Mouse (Mus musculus) neural tube, embryonic 14.5 days (tissue): ENCODE measurements around the gene Lhx4. TPM values are rescaled to one million over a fixed set of nuclear protein-coding genes. Genes with fewer than 3 reads are reported as not detected.

Source experiments
- ATAC-seq: fragments of 200-750 bp; cut with Nextera tagmentation; 2 replicates; pipeline ENCODE4 v1.8.0; 2017; ENCODE audit warnings: low read depth, mild to moderate bottlenecking, moderate TSS enrichment, moderate library complexity
- H3K27ac ChIP-seq: fragments of 300-500 bp; sonication (generic); 2 replicates; pipeline ENCODE4 v1.5.1; 2014; ENCODE audit warnings: low read depth, mild to moderate bottlenecking, control low read depth, low read length, moderate library complexity, mixed read lengths
- H3K27me3 ChIP-seq: fragments of 300-500 bp; sonication (generic); 2 replicates; pipeline ENCODE4 v1.6.1; 2014; ENCODE audit warnings: low read length; ENCODE audit not compliant: control insufficient read depth, insufficient read depth
- H3K36me3 ChIP-seq: fragments of 300-500 bp; sonication (generic); 2 replicates; pipeline ENCODE4 v1.6.1; 2014; ENCODE audit warnings: low read length, mixed read lengths; ENCODE audit not compliant: control insufficient read depth, insufficient read depth
- H3K4me1 ChIP-seq: fragments of 300-500 bp; sonication (generic); 2 replicates; pipeline ENCODE4 v1.6.1; 2014; ENCODE audit warnings: low read length; ENCODE audit not compliant: control insufficient read depth, insufficient read depth
- H3K4me2 ChIP-seq: fragments of 300-500 bp; sonication (generic); 2 replicates; pipeline ENCODE4 v1.6.1; 2014; ENCODE audit warnings: mild to moderate bottlenecking, low read depth, low read length, control low read depth
- H3K4me3 ChIP-seq: fragments of 300-500 bp; sonication (generic); 2 replicates; pipeline ENCODE4 v1.5.1; 2014; ENCODE audit warnings: low read depth, low read length, control low read depth, mixed read lengths
- H3K9ac ChIP-seq: fragments of 300-500 bp; sonication (generic); replicated peaks from 2 replicates; pipeline ENCODE4 v1.6.1; 2014; ENCODE audit warnings: low read depth, mild to moderate bottlenecking, control low read depth, low read length, mixed read lengths
- H3K9me3 ChIP-seq: fragments of 300-500 bp; sonication (generic); 2 replicates; pipeline ENCODE4 v1.6.1; 2016; ENCODE audit warnings: low read length; ENCODE audit not compliant: control insufficient read depth
- WGBS: fragments of 180-500 bp; shearing (Covaris S2); extraction: QIAGEN DNeasy Blood & Tissue Kit; methylation state at CpG from one replicate; pipeline ENCODE4 v1.1.7; 2014; 5-methylcytosine and 5-hydroxymethylcytosine counted together
- polyA plus RNA-seq: library from polyadenylated mRNA; unstranded; fragments of >200 nt; fragmentation: Nextera tagmentation; extraction: Ambion mirVana; gene quantifications from 2 replicates; pipeline ENCODE4 v1.2.1, GENCODE M21; 2014

The Lhx4 gene
- polyA plus RNA-seq, 1 experiment from 2014 or later, result 4.7 TPM

DNA sequence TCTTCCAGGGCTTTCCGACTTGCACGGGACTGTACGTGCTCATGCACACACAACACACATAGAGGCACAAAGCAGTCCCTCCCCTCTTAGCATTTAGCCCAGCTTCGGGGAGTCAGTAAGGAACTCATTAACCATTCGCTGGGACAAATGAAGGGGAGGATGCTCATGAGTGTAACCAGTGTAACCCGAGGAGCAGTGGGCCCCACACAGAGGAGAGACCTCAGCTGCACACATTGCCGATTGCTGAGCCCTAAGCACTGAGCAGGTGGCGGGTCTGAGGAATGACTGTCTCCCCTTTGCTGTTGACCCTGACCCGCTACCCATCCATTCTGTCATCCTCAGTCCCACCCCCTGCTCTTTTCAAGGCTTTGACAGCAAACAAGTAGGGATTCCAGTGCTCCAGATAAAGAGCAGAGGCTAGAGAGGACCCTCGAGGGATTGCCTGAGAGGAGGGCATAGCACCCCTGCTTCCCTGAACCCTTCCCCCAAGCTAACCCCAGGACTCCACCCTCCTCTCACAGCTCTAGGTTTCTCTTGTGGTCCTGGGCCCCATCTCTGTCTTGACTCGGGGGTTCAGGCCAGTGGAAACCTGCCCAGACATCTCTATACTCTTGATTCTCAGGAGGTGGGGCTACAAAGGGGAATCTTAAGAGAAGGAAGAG lies 836 bp downstream of the Lhx4 start:
- no peaks in the 10 kb centered on the region for H3K4me1 ChIP-seq

DNA sequence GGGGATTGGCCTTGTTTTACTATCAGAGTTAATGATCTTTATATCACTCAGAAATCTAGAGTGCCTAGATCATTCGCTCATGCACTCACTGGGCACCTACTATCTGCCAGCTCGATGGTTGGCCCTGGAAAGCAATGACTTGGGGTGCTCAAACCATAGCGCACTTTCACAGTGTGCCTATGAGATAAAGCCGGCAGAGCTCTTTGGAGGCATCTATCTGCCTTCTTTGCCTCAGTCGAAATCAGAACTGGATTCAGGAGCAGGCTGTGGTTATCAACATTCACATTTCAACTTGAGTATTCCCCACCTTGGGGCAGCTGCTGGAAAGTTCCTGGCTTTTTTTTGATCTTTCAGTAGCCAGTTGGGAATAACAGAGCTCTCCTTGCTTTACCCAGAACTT lies 3.6 kb downstream of the Lhx4 start:
- ATAC-seq, result no peak
- Histone ChIP-seq H3K9ac (no peak overlapping the region), H3K4me3 (no peak overlapping the region), H3K4me2 (no peak overlapping the region), H3K36me3 (no peaks in the 10 kb centered on the region), H3K4me1 (no peaks in the 10 kb centered on the region; the same call in 1 of the 2 replicates), H3K27ac (no peak overlapping the region), H3K27me3 (peaks cover 69% of the 10 kb centered on the region), H3K9me3 (no peaks in the 10 kb centered on the region)
- 76% methylated on average over 5 of the region's 5 CpGs for WGBS

More for the DNA sequence above, 836 bp downstream of the Lhx4 start:
- Histone ChIP-seq H3K27me3 (peaks cover 55% of the 10 kb centered on the region), H3K36me3 (no peaks in the 10 kb centered on the region), H3K27ac (no peak overlapping the region), H3K9ac (no peak overlapping the region), H3K4me2 (no peak overlapping the region), H3K4me3 (no peak overlapping the region), H3K9me3 (no peaks in the 10 kb centered on the region)
- peak; percentile 60; the same call in 1 of the 2 replicates for ATAC-seq
- 10% methylated on average over 11 of the region's 11 CpGs for WGBS

DNA sequence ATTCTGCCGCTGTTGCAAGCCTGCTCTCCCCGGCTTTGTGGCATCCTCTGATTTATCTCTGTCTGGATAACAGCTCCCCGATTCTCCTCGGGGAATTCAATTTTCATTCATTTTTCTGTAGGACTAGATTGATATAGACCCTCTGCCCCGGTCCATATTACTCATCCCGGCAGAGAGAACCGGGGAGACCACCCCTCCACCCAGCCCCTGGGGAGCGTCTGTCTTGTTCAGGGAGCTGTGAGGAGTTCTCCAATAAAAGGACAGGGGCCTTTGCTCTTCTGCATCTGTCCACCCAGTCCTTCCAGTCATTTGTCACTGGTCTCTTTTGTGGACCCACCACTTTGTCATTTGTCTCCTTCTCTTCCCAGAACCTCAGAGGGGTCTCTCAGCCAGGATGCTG lies 4.5 kb downstream of the Lhx4 start:
- Histone ChIP-seq H3K4me1 (peaks cover 7% of the 10 kb centered on the region), H3K4me2 (no peak overlapping the region), H3K9ac (no peak overlapping the region), H3K27ac (no peak overlapping the region), H3K27me3 (peaks cover 70% of the 10 kb centered on the region), H3K9me3 (no peaks in the 10 kb centered on the region), H3K4me3 (no peak overlapping the region), H3K36me3 (no peaks in the 10 kb centered on the region)
- ATAC-seq, result no peak
- WGBS, result 3% methylated on average over 8 of the region's 8 CpGs

DNA sequence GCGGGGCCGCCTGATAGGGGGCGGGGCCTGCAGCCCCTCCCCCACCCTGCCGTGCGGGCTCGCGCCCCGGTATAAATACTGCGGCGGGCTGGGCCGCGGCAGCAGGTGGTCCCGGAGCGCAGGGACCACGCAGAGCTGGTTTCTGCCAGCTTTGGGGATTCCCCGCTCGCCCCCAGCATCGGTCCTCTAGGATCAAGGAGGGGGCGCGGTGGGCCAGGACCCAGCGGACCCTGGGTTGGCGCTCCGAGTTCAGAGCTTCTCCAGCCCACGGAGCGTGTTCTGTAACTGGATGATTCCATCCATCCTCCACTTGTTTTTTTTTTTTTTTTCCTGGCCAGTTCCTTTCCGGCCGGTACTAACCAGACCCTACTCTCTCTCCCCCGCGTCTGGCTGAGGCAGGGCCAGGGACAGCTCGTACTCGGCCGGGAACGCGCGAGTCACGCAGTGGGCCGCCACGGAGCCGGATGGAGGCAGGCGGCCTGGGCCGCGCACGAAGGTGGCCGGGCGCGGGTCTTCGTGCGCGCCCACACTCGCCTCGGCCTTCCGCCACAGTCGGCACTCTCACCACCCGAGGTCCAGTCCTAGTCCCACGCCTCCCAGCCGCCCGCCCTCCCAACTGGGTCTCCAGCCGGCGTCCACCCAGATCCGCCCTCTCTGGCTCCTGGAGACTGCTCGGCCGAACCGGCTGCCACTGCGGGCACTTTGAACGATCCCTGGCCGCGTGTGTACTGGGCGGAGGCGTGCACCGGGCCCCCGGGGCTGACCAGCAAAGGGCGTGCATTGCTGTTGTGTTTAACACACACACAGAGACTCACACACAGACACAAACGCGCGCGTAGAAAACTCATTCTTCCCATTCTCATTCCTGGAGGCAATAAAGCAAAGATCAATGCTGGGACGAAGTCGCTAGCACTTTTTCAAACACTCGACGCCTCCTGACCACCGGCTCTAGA lies 8.8 kb downstream of the Lhx4 start:
- peaks cover 67% of the 10 kb centered on the region for H3K27me3 ChIP-seq
- peak; percentile 35 for ATAC-seq
- H3K36me3 ChIP-seq, result no peaks in the 10 kb centered on the region
- WGBS, result under 1% methylated on average over 80 of the region's 81 CpGs
- no peak overlapping the region; the same call in 1 of the 2 replicates for H3K9ac ChIP-seq
- H3K4me3 ChIP-seq, result peak overlapping the region; percentile 29
- H3K4me2 ChIP-seq, result peak overlapping the region; percentile 59
- H3K27ac ChIP-seq, result no peak overlapping the region
- no peaks in the 10 kb centered on the region for H3K9me3 ChIP-seq
- H3K4me1 ChIP-seq, result peaks cover 13% of the 10 kb centered on the region

DNA sequence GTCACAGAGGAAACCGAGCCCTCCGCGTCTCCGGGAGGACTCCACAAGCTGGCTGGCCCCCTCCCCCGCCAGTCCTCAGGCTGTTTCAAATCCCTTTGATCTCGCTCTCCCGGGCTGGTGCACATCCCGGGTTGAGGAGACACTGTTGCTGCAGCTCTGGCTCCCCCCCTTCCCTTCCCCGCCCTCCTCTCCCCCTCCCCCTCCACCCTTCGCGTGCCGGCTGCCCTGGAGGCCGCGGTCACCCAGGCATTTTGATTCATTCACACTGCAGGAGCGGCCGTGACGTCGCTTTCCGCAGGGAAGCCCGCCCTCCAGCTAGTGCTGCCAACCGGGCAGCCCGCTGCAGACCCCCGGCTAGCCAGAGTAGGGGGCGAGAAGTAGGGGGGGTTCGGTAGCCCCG lies 9.5 kb downstream of the Lhx4 start:
- Histone ChIP-seq H3K4me3 (peak overlapping the region; percentile 29), H3K36me3 (no peaks in the 10 kb centered on the region), H3K27ac (no peak overlapping the region), H3K4me1 (peaks cover 13% of the 10 kb centered on the region), H3K9ac (0 out of 2 replicates have a peak overlapping the region, but pooled peaks have one; percentile 7), H3K4me2 (peak overlapping the region; percentile 59), H3K27me3 (peaks cover 66% of the 10 kb centered on the region), H3K9me3 (no peaks in the 10 kb centered on the region)
- peak; percentile 60 for ATAC-seq
- under 1% methylated on average over 23 of the region's 26 CpGs for WGBS

DNA sequence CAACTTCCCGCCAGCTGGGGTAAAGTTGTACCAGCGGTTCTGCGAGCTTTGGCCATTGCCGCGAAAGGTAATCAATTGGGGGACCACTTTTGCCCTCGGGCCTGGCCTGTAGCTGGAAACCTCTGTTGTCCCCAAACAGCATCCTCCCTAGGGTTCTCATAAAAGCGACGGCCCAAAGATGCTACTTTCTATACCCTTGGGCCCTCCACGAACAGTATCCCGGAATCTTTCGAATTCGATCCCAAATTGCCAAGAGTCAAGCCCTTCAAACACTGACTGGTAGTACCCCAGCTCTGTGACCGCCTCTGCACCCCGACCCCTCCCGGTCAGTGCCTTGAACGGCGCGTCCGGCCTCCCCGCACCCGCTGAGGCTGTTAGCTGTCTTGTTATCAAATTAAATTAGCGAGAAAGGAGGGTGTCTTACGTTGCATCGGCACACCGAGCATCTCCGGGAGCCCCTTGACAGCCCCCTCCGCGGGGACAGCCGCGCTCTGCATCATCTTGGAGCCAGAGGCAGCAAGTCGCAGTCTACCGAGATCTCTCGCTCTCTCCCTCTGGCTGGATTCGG lies 10.0 kb downstream of the Lhx4 start:
- Histone ChIP-seq H3K4me3 (peak overlapping the region; percentile 29), H3K36me3 (no peaks in the 10 kb centered on the region), H3K27ac (no peak overlapping the region), H3K9me3 (no peaks in the 10 kb centered on the region), H3K4me2 (peak overlapping the region; percentile 59), H3K27me3 (peaks cover 61% of the 10 kb centered on the region), H3K4me1 (peaks cover 13% of the 10 kb centered on the region), H3K9ac (0 out of 2 replicates have a peak overlapping the region, but pooled peaks have one; percentile 7)
- WGBS, result under 1% methylated on average over 34 of the region's 34 CpGs
- ATAC-seq, result peak; percentile 15; the same call in 1 of the 2 replicates

DNA sequence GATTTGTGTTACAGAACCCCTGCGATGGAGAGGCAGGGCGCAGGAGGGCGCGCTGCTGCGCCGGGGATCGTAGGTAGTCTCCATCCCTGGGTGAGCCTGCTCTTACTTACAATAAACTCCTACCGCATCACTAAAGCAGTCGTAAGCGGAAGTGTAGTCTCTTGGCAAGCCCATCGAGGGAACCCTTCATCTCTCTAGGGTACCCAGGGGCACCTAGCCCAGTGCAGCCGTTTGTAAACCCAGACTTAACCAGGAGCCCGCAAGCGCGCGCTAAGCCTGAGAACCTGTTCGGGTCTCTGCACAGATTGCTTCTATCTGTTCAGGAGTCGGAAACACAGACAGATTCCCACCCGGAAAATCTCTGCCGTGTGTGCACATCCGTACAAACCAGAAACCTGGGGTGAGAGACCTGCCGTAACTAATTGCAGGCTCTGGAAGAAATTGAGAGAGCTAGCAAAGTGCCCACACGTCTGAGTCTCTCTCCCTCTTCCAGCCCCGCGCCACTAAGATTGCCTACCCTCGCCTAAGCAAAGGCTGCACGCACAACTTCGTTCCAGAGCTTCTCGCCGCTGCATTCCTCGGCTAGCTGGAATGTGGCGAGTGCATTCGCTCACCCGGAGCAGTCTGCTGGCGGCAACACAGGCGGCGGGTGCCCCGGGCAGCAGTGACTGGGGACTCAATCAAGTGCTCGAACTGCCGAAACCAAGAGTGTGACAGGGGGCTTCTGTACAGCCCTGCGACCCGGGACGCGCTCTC lies 10.7 kb downstream of the Lhx4 start:
- Histone ChIP-seq H3K36me3 (no peaks in the 10 kb centered on the region), H3K27ac (no peak overlapping the region), H3K9me3 (no peaks in the 10 kb centered on the region), H3K4me2 (0 out of 2 replicates have a peak overlapping the region, but pooled peaks have one; percentile 14), H3K4me1 (peaks cover 13% of the 10 kb centered on the region), H3K27me3 (peaks cover 54% of the 10 kb centered on the region), H3K9ac (no peak overlapping the region), H3K4me3 (peak overlapping the region; percentile 29; the same call in 1 of the 2 replicates)
- no peak for ATAC-seq
- under 1% methylated on average over 44 of the region's 44 CpGs for WGBS

DNA sequence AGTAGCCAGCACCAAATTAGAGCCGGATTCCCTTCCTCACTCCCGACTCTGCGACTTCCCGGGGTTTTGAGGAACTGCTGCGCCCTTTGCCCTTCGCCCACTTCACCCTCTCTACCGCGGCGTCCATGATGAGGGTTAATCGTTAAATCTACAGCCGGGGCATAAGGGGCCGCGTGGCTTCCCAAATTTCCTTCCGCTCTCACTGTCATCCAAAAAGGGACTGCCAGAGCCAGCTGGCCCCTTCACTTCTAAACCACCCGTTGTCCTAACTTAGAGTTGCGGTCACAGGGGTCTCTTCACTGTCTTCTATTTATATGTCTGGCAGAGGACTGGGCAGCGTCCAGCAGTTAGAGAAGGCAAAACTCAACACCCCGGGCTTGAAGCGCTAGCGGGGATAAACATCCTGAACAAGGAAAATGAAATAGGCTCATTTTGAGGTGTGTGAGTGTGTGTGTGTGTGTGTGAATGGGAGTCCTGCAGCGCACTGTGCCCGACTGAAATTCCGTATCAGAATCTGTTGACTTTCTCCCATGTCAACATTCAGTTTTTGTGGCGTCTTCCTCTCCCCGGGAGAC lies 13.6 kb downstream of the Lhx4 start:
- no peak overlapping the region for H3K27ac ChIP-seq

More for the DNA sequence above, 13.6 kb downstream of the Lhx4 start:
- no peak overlapping the region for H3K4me3 ChIP-seq
- H3K9me3 ChIP-seq, result no peaks in the 10 kb centered on the region
- WGBS, result under 1% methylated on average over 25 of the region's 25 CpGs
- peaks cover 60% of the 10 kb centered on the region for H3K27me3 ChIP-seq
- H3K4me1 ChIP-seq, result peaks cover 13% of the 10 kb centered on the region
- no peak overlapping the region for H3K4me2 ChIP-seq
- ATAC-seq, result no peak
- no peak overlapping the region for H3K9ac ChIP-seq
- H3K36me3 ChIP-seq, result no peaks in the 10 kb centered on the region
